In genomic region chr16:37973855-37974519, GRCm38 (mm10) we compare ENCODE assay signal across 11 mouse cellular contexts. TPM values are rescaled to one million over a fixed set of nuclear protein-coding genes. Genes with fewer than 3 reads are reported as not detected.
DNase-seq lines count a peak whose midpoint lies in the region; ATAC-seq and TF ChIP-seq lines count a peak whose summit lies in the region.
"Had no signal": no experiment of that assay in that cellular context is flagged by ENCODE, and none has a peak within 500 bp of the region (broad histone marks: within the 10 kb centered on the region; RNA-seq: fewer than 3 reads in every experiment).

No protein-coding gene starts in this region.

- no peak for TF ChIP-seq CTCF in liver, adult 2 months (IDR thresholded peaks at IDR 0.05; ENCODE audit: low read depth, low read length)

- no peak overlapping the region for H3K4me3 ChIP-seq in liver, adult 2 months (ENCODE audit: insufficient read depth, low read depth, low read length)
- H3K4me3 ChIP-seq in liver, embryonic 11.5 days (ENCODE audit: low read depth, low read length) = no peak overlapping the region
- H3K4me3 ChIP-seq: limb, embryonic 12.5 days; myocyte had no signal

- no peaks in the 10 kb centered on the region for H3K36me3 ChIP-seq in liver, adult 2 months (ENCODE audit: control insufficient read depth, insufficient read depth, low read length)
- no peaks in the 10 kb centered on the region for H3K36me3 ChIP-seq in liver, embryonic 11.5 days (ENCODE audit: control insufficient read depth, insufficient read depth, low read length)
- H3K36me3 ChIP-seq: limb, embryonic 12.5 days had no signal

- H3K9ac ChIP-seq in liver, adult 2 months (ENCODE audit: low read depth, low read length) = no peak overlapping the region
- no peak overlapping the region for H3K9ac ChIP-seq in liver, embryonic 11.5 days (ENCODE audit: low read depth, low read length)
- H3K9ac ChIP-seq: limb, embryonic 12.5 days had no signal

- peak; percentile 23 for DNase-seq in cerebellum, adult 11-12 months
- no peak for DNase-seq in cerebellum, adult 8-10 months
- DNase-seq in liver, adult 2 months (ENCODE audit: extremely low read depth, low read depth, low spot score) = peak; percentile 22
- no peak for DNase-seq in liver, embryonic 11.5 days (ENCODE audit: low spot score)
- DNase-seq in left cerebral cortex, postnatal 25 days (ENCODE audit: low spot score in 2 of 2) = peak; percentile 47 to 65
- peak; percentile 35 for DNase-seq in right cerebral cortex, postnatal 4 days
- no peak for DNase-seq in gastrocnemius, postnatal 10 days

- no peak overlapping the region for H3K4me2 ChIP-seq in liver, embryonic 11.5 days
- H3K4me2 ChIP-seq: limb, embryonic 12.5 days had no signal

- no peak for TF ChIP-seq POLR2A in liver, adult 2 months (IDR thresholded peaks at IDR 0.05; ENCODE audit: extremely low read depth, insufficient read depth, low read length)

- intact Hi-C loops in left cerebral cortex, postnatal 25 days (cut with DNase I) = no loop called here

- no peaks in the 10 kb centered on the region for H3K27me3 ChIP-seq in liver, adult 2 months (ENCODE audit: control insufficient read depth, insufficient read depth, low read length)
- no peaks in the 10 kb centered on the region for H3K27me3 ChIP-seq in liver, embryonic 11.5 days (replicated peaks; ENCODE audit: control insufficient read depth, insufficient read depth, low read length)
- H3K27me3 ChIP-seq: limb, embryonic 12.5 days had no signal

- no peaks in the 10 kb centered on the region for H3K4me1 ChIP-seq in liver, adult 2 months (ENCODE audit: control insufficient read depth, insufficient read depth, low read length)
- H3K4me1 ChIP-seq in liver, embryonic 11.5 days (replicated peaks; ENCODE audit: control insufficient read depth, insufficient read depth, low read length) = no peaks in the 10 kb centered on the region

- 58% methylated on average over 11 of the region's 11 CpGs for WGBS in liver, adult 2 months
- WGBS in liver, embryonic 11.5 days = 51% methylated on average over 11 of the region's 11 CpGs

- no peaks in the 10 kb centered on the region for H3K9me3 ChIP-seq in liver, embryonic 11.5 days (ENCODE audit: control insufficient read depth, low read length)
- H3K9me3 ChIP-seq: limb, embryonic 12.5 days had no signal

- no peak for ATAC-seq in liver, embryonic 11.5 days (replicated peaks; ENCODE audit: low FRiP score)
- no peak for ATAC-seq in erythroblast, adult 5-6 weeks (replicated peaks; ENCODE audit: low FRiP score, poor library complexity, severe bottlenecking)

- H3K27ac ChIP-seq in liver, adult 2 months (replicated peaks; ENCODE audit: insufficient read depth, low read depth, low read length) = no peak overlapping the region
- no peak overlapping the region for H3K27ac ChIP-seq in liver, embryonic 11.5 days (ENCODE audit: low read depth, low read length)
- H3K27ac ChIP-seq: limb, embryonic 12.5 days had no signal

- H3K79me2 ChIP-seq in liver, adult 2 months (ENCODE audit: control insufficient read depth, insufficient read depth, low read length) = no peaks in the 10 kb centered on the region

RNA-seq across cellular contexts. Expression of gene Gpr156, which starts 57.7 kb away (rescaled TPM):
- total RNA-seq in liver, adult 2 months (2014; rRNA removed) = not detected in 2 replicates
- not detected in 2 replicates for polyA plus RNA-seq in liver, adult 2 months (2012; rRNA removed)
- polyA plus RNA-seq in liver, embryonic 11.5 days (2014; fragmentation: Nextera tagmentation; extraction: Ambion mirVana) = 0.08 TPM in 1 of 2 replicates, not detected in the other
- under 1 TPM; 0.46 to 0.48 TPM for total RNA-seq in left cerebral cortex, postnatal 25 days (2021)
- total RNA-seq in erythroblast, adult 5-6 weeks (2015; ENCODE audit: low replicate concordance) = not detected in 2 replicates
- total RNA-seq in erythroblast, adult 5-6 weeks (2017; ENCODE audit: low replicate concordance) = not detected in 2 replicates
- 1 to 10 TPM in 1 of 2 experiments, under 1 TPM in 1; 0.90 to 1.1 TPM for total RNA-seq in gastrocnemius, postnatal 10 days (2021)
- total RNA-seq: common myeloid progenitor, adult 5-6 weeks had no signal

Comparison
In these comparisons a context has a peak if more than half of its experiments do, and no peak if none do; other contexts are left out.
1. DNase-seq: peak in cerebellum, adult 11-12 months (single experiment), liver, adult 2 months (single experiment), left cerebral cortex, postnatal 25 days (2 of 2) and right cerebral cortex, postnatal 4 days (single experiment); none in cerebellum, adult 8-10 months (single experiment), liver, embryonic 11.5 days (single experiment) and gastrocnemius, postnatal 10 days (single experiment).